Mouse (Mus musculus) T-cell, adult 2 months (primary cell): ENCODE results near the gene Vps39.

ENCODE experiments used
- DNase-seq: peaks from one replicate; pipeline ENCODE4 v3.0.0; 2022; ENCODE audit warnings: low spot score

The Vps39 gene

GRCm38 (mm10) chr2:120352682-120353646, at the start of gene Vps39:
Gene Vps39 (minus strand): TSS chr2:120353137.
- DNase-seq = peak; percentile 87

GRCm38 (mm10) chr2:120397951-120398350, 45.0 kb upstream of the Vps39 start:
- no peak for DNase-seq

GRCm38 (mm10) chr2:120392406-120392805, 39.5 kb upstream of the Vps39 start:
- no peak for DNase-seq

- DNase-seq = no peak
Observed at GRCm38 (mm10) chr2:120390934-120391333, 38.0 kb upstream of the Vps39 start.

GRCm38 (mm10) chr2:120389376-120389775, 36.4 kb upstream of the Vps39 start:
- DNase-seq = no peak

GRCm38 (mm10) chr2:120387291-120387690, 34.4 kb upstream of the Vps39 start:
- no peak for DNase-seq

- DNase-seq = no peak
Observed at GRCm38 (mm10) chr2:120386264-120386663, 33.3 kb upstream of the Vps39 start.

GRCm38 (mm10) chr2:120373858-120374257, 20.9 kb upstream of the Vps39 start:
- DNase-seq = no peak

GRCm38 (mm10) chr2:120367416-120368207, 14.7 kb upstream of the Vps39 start:
- no peak for DNase-seq

GRCm38 (mm10) chr2:120366501-120366900, 13.6 kb upstream of the Vps39 start:
- DNase-seq = no peak

GRCm38 (mm10) chr2:120360425-120360824, 7.5 kb upstream of the Vps39 start:
- no peak for DNase-seq

GRCm38 (mm10) chr2:120351321-120351720, 1.6 kb downstream of the Vps39 start:
- DNase-seq = no peak

GRCm38 (mm10) chr2:120348120-120348519, 4.8 kb downstream of the Vps39 start:
- peak; percentile 19 for DNase-seq

- DNase-seq = no peak
Observed at GRCm38 (mm10) chr2:120341741-120342140, 11.2 kb downstream of the Vps39 start.

GRCm38 (mm10) chr2:120337886-120338285, 15.1 kb downstream of the Vps39 start:
- DNase-seq = no peak

- no peak for DNase-seq
Observed at GRCm38 (mm10) chr2:120331575-120331974, 21.4 kb downstream of the Vps39 start.

- no peak for DNase-seq
Observed at GRCm38 (mm10) chr2:120315077-120315476, 37.9 kb downstream of the Vps39 start.

- DNase-seq = no peak
Observed at GRCm38 (mm10) chr2:120314487-120314886, 38.5 kb downstream of the Vps39 start.

- DNase-seq = no peak
Observed at GRCm38 (mm10) chr2:120313976-120314375, 39.0 kb downstream of the Vps39 start, which contains the start of gene Pla2g4f. Gene Pla2g4f (minus strand): TSS chr2:120314165.

- no peak for DNase-seq
Observed at GRCm38 (mm10) chr2:120312276-120312825, 40.6 kb downstream of the Vps39 start.

GRCm38 (mm10) chr2:120304113-120304512, 48.8 kb downstream of the Vps39 start:
- DNase-seq = no peak

- DNase-seq = no peak
Observed at GRCm38 (mm10) chr2:120301076-120301475, 51.9 kb downstream of the Vps39 start.
